12 mouse cellular contexts compared by ENCODE assay signal in genomic region chr10:62287460-62288124, GRCm38 (mm10). TPM values are rescaled to one million over a fixed set of nuclear protein-coding genes. Genes with fewer than 3 reads are reported as not detected.
DNase-seq lines count a peak whose midpoint lies in the region; ATAC-seq lines count a peak whose summit lies in the region.
"Had no signal": no experiment of that assay in that cellular context is flagged by ENCODE, and none has a peak within 500 bp of the region (broad histone marks: within the 10 kb centered on the region; RNA-seq: fewer than 3 reads in every experiment).

No protein-coding gene starts in this region.

- H3K4me2 ChIP-seq in heart, embryonic 16.5 days (ENCODE audit: low read depth, low read length), result no peak overlapping the region

- 67% methylated on average over 6 of the region's 6 CpGs for WGBS in heart, embryonic 16.5 days

- no peak overlapping the region for H3K4me3 ChIP-seq in heart, embryonic 16.5 days (ENCODE audit: low read length)

- H3K9ac ChIP-seq in heart, embryonic 16.5 days (ENCODE audit: low read length), result no peak overlapping the region

- H3K36me3 ChIP-seq in heart, embryonic 16.5 days (ENCODE audit: control insufficient read depth, insufficient read depth), result peaks cover 78% of the 10 kb centered on the region

- H3K9me3 ChIP-seq in heart, embryonic 16.5 days (replicated peaks; ENCODE audit: control insufficient read depth, low read length), result no peaks in the 10 kb centered on the region

- no peaks in the 10 kb centered on the region for H3K27me3 ChIP-seq in heart, embryonic 16.5 days (ENCODE audit: control insufficient read depth, insufficient read depth, low read length)

- peak overlapping the region; percentile 73 for H3K27ac ChIP-seq in heart, embryonic 16.5 days (ENCODE audit: low read length)

- peaks cover 8% of the 10 kb centered on the region; the same call in 1 of the 2 replicates for H3K4me1 ChIP-seq in heart, embryonic 16.5 days (ENCODE audit: control insufficient read depth, insufficient read depth, low read length)

- peak; percentile 63 to 64 for DNase-seq in adrenal gland, adult (ENCODE audit: inconsistent age in 2 of 2, low spot score in 1 of 2)
- DNase-seq in adrenal gland, postnatal 4 days (ENCODE audit: low spot score in 2 of 2), result no peak
- DNase-seq in lung, postnatal 36 days, result peak; percentile 42
- no peak for DNase-seq in lung, adult 18-20 months
- DNase-seq in thymus, postnatal 4 days, result no peak
- no peak for DNase-seq in cerebellum, adult 9-10 months
- DNase-seq: cerebellum, postnatal 25 days; spleen, adult 18-20 months had no signal

- peak; percentile 69 for ATAC-seq in heart, embryonic 16.5 days (replicated peaks; ENCODE audit: extremely low read depth, insufficient read depth, low FRiP score)
- peak; percentile 66 for ATAC-seq in megakaryocyte progenitor cell, adult 5-6 weeks (replicated peaks; ENCODE audit: poor library complexity)

RNA-seq across cellular contexts. Expression of gene Tacr2, which starts 35.4 kb away (rescaled TPM):
- total RNA-seq in adrenal gland, postnatal 4 days (2021), result 10 to 100 TPM; 18.6 to 18.7 TPM
- 0.05 TPM in 1 of 2 replicates, not detected in the other for polyA plus RNA-seq in heart, embryonic 16.5 days (2015; fragmentation: Nextera tagmentation; extraction: Ambion mirVana)
- not detected in 2 replicates for total RNA-seq in megakaryocyte progenitor cell, adult 5-6 weeks (2015)
- not detected in 2 replicates for total RNA-seq in megakaryocyte progenitor cell, adult 5-6 weeks (2017)
- total RNA-seq: MEL had no signal
- polyA plus RNA-seq: hindbrain, embryonic 11.5 days had no signal

RNA-seq across cellular contexts. Expression of gene Tspan15, which starts 56.5 kb away (rescaled TPM):
- 10 to 100 TPM; 29.4 to 37.0 TPM for total RNA-seq in adrenal gland, postnatal 4 days (2021)
- 10.9 and 16.2 TPM in 2 replicates for polyA plus RNA-seq in heart, embryonic 16.5 days (2015; fragmentation: Nextera tagmentation; extraction: Ambion mirVana)
- total RNA-seq in megakaryocyte progenitor cell, adult 5-6 weeks (2015), result 0.15 and 0.49 TPM in 2 replicates
- total RNA-seq in megakaryocyte progenitor cell, adult 5-6 weeks (2017), result 0.21 TPM in 1 of 2 replicates, not detected in the other

Comparison
In these comparisons a context has a peak if more than half of its experiments do, and no peak if none do; other contexts are left out.
1. DNase-seq: peak in adrenal gland, adult (2 of 2) and lung, postnatal 36 days (single experiment); none in adrenal gland, postnatal 4 days (0 of 2), lung, adult 18-20 months (0 of 2), thymus, postnatal 4 days (single experiment) and cerebellum, adult 9-10 months (single experiment).
2. RNA of gene Tacr2, which starts 35.4 kb away (total RNA-seq): 18.6 to 18.7 TPM in adrenal gland, postnatal 4 days; not detected in megakaryocyte progenitor cell, adult 5-6 weeks; every median in the first group is over 10 times any median in the second.
3. RNA of gene Tspan15, which starts 56.5 kb away (total RNA-seq): 29.4 to 37.0 TPM in adrenal gland, postnatal 4 days; 0.15 to 0.49 TPM in megakaryocyte progenitor cell, adult 5-6 weeks; every median in the first group is over 10 times any median in the second.